Mouse (Mus musculus) adrenal gland, adult 8-10 months (tissue): ENCODE results near the gene Gm5580. TPM values are rescaled to one million over a fixed set of nuclear protein-coding genes. Genes with fewer than 3 reads are reported as not detected.
"Not testable (repeated sequence)": the region's sequence is repeated elsewhere in the genome, so short reads cannot be mapped to it uniquely, and the experiment has no call there.

Source experiments
- DNase-seq: peaks from one replicate; pipeline ENCODE4 v3.0.0; 2022
- total RNA-seq, 4 experiments: library from RNA; stranded (reverse); gene quantifications; 2 replicates each; pipeline ENCODE4 v1.2.4; 2022

The Gm5580 gene
- 1 to 10 TPM; 2.3 to 4.0 (median 2.9) TPM for total RNA-seq

DNA sequence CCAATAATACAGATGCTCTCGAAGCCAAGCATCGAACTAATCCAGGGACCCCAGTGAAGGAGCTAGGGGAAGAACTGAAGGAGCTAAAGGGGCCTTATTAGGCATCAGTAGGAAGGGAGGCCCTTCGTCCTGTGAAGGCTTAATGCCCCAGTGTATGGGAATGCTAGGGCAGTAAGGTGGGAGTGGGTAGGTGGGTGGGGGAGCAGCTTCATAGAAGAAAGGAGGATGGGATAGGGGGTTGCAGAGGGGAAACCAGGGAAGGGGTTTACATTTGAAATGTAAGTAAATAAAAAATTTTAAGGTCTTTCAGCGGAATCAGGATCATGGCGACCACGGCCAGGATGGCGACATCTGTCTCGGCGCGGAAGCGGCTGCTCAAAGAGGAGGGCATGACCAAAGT lies at the start of gene Gm5580:
Gene Gm5580, plus strand, starts transcription at position 301 of the 400 bp plus-strand sequence.
- DNase-seq = not testable (repeated sequence)

DNA sequence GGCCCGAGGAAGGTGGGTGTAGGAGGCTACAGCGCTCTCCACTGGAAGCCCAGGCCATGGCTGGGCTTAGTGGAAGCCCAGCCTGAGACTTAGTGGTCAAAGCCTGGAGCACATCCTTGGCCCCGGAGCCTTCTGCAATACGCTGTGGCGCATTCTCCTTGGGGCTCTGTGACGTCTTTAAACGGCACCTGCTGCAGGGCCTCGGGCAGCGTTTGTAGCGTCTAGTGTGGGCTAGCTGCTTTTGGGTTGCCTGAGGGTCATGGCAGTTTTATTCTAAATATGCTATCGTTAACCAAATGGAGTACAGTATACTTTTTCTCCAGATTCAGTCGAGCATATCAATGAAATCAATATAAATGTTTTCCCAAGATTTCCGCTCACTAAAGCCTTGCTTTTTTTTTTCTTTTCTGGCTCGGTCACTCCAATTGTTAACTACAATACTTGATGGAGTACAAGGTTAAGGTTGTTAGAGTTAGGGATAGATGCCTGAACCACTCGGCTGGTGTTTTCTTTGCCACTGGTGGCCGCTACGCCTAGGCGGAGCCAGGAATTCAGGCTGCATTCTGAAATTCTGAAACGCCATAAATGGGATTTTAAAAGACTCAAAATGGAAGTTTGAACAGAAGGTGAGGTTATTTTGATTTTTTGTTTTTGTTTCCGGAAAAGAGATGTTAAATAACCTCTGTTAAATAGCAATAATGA lies 44.5 kb upstream of the Gm5580 start, which contains the start of gene Olfr212:
Gene Olfr212, plus strand, starts transcription at position 215 of the 702 bp plus-strand sequence.
- not testable (repeated sequence) for DNase-seq

DNA sequence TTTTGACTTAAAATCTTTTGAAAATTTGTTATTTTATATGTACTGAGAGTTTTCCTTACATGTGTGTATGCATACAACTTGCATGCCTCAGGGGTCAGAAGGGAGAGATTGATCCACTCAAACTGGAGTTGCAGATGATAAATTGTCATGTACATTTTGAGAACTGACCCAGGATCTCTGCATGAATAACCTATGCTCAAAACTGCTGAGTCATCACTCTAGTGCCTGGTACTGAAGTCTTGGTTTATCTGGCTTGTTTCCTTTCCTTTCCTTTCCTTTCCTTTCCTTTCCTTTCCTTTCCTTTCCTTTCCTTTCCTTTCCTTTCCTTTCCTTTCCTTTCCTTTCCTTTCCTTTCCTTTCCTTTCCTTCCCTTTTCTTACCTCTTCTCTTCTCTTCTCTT lies 36.1 kb upstream of the Gm5580 start:
- no peak for DNase-seq

DNA sequence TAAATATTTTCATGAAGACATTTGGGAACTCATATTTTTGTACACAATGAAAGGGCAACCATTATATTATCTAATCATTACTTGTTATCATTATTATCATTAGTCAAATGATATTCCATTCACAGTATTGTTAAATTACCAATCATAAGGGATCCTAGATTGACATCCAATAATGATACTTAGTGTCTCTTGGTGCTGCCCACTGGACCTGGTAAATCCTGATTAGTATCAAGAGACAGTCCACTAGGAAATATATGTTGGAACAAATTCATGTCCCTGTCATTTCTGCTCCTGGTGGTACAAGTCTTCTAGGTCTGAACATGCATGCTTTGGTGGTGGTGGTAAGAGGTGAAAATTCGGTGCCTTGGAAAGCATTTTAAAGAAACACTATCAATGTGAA lies 12.8 kb upstream of the Gm5580 start, which contains the start of gene Olfr213:
Gene Olfr213, plus strand, starts transcription at position 301 of the 400 bp plus-strand sequence.
- no peak for DNase-seq

DNA sequence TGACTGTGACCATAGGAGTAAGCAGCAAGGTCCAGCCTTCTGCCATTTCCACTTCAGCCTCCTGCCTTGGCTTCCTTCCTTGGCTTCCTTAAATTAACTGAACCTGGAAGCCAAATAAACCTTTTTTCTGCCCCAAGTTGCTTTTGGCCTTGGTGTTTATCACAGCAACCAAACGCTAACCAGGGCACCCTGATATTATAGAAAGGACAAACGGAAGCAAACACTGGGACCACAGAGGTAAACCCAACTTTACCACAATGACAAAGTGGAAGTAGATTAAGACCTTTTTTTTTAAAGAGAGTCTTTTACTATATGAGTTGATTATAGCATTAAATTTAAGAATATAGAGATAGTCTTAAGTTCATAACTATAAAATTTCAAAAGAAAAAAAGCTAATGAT lies 8.4 kb upstream of the Gm5580 start:
- DNase-seq = no peak

DNA sequence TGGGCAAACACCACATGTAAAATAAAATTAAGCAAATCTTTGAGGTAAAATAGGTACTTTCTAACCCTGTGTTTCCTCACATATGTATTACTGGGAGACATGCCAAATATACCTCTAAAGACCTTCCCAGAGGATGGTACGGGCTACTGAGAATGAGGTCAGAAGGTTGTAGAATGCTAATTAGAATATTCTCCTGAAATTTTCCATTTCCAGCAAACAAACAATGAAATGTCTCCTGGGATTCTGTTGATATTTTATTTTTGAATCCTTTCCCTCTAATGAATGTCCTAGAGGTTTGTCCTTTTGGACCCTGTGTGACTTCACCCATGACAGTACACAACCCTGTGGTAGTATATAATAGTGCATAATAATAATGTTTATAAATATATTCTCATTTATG lies 3.0 kb downstream of the Gm5580 start, which contains the start of gene Olfr214:
Gene Olfr214, plus strand, starts transcription at position 301 of the 400 bp plus-strand sequence.
- DNase-seq = no peak

DNA sequence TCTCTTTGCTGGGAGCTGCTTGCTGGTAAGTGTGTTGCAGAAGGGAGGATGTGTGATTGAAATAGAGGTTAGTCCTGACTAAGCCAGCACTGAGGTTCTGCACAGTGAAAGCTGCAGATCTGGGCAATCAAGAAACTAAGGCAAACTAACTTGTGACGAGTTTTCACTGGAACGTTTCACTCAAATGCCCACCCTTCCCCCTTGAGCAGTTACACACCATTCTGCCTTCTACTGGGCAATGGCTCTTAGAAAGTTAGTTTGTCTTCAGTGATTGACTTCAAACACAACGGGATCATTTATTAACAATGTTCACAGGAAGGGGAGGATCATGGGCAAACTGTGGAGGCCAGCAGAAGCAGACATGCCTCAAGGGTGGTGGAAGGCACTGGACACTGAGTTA lies 4.0 kb downstream of the Gm5580 start:
- DNase-seq = no peak

DNA sequence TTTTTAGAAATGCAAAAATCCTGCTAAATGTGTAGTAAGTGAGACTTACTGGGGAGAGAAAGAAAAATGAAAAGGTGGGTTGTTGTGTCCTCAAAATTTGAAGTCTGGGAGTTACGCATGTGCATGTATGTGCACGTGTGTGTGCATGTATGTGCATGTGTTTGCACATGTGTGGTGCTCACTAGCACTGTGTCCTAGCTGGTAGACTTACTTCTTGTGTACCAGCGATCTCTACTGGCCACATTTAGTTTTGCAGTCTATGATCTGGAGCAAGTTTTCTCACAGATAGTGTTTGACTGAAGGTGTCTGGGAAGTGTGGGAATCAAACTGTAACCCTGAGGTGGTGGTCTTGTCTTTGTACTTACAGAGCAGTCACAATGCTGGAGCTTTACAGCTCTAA lies 18.9 kb downstream of the Gm5580 start:
- DNase-seq = peak; percentile 6

DNA sequence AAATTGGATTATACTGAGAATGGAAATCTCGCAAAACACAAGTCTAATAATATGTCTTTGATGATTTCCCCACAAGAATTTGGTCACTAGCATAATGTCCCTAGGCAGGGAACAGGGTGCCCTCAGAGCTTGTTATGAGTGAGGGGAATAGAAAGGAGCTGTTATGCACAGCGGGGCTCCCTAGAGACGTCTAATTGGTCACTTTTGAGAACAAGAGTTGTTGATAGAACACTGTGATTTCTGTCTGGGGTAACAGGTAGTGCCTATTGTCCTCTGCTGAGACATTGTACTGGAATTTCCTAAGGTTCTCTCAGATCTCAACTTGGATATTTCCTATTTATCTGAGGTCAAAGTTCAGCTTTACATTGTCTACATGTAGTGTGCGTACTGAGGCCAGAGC lies 33.2 kb downstream of the Gm5580 start, which contains the start of gene Olfr215:
Gene Olfr215, minus strand, starts transcription at position 101 of the 400 bp plus-strand sequence.
- DNase-seq = no peak

DNA sequence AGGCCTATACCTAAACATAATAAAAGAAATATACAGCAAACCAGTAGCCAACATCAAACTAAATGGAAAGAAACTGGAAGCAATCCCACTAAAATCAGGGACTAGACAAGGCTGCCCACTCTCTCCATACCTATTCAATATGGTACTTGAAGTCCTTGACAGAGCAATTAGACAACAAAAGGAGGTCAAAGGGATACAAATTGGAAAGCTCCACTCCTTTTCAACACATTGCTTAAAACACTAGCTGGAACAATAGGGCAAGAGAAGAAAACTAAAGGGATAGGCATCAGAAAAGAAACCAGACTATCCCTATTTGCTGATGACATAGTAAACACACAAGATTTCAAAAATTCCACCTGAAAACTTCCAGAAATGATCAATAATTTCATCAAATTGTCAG lies 50.0 kb downstream of the Gm5580 start:
- DNase-seq = not testable (repeated sequence)

Other genes with a start within 250 kb of the Gm5580 start
- 10 to 100 TPM; 73.0 to 96.4 (median 81.4) TPM for gene March8, start 213.1 kb upstream of the Gm5580 start, total RNA-seq
- gene Alox5, start 90.0 kb upstream of the Gm5580 start, total RNA-seq = 1 to 10 TPM; 1.7 to 4.4 (median 1.9) TPM
- not detected for gene Olfr211, start 62.0 kb upstream of the Gm5580 start, total RNA-seq
- gene Olfr212, start 44.6 kb upstream of the Gm5580 start, total RNA-seq = under 1 TPM; 0.10 to 0.12 (median 0.11) TPM
- not detected for gene Olfr213, start 12.7 kb upstream of the Gm5580 start, total RNA-seq
- not detected for gene Olfr214, start 3.1 kb downstream of the Gm5580 start, total RNA-seq
- not detected for gene Olfr215, start 33.1 kb downstream of the Gm5580 start, total RNA-seq
- gene Zfp422, start 77.9 kb downstream of the Gm5580 start, total RNA-seq = 10 to 100 TPM; 18.0 to 21.8 (median 20.2) TPM
- gene Depp1, start 99.5 kb downstream of the Gm5580 start, total RNA-seq = 1 to 10 TPM; 2.2 to 5.3 (median 4.0) TPM
- 1 to 10 TPM; 4.6 to 6.2 (median 5.8) TPM for gene Rassf4, start 122.8 kb downstream of the Gm5580 start, total RNA-seq
- gene Tmem72, start 165.8 kb downstream of the Gm5580 start, total RNA-seq = under 1 TPM; 0.03 to 0.12 (median 0.08) TPM